Mouse (Mus musculus) MEL (cell line): Measurements from ENCODE around the gene Cd83.

Experiments used
- CTCF ChIP-seq, 3 experiments: IDR thresholded peaks in 2 of 3; conservative IDR thresholded peaks in 1 of 3; 2 replicates each; pipeline ENCODE4 v1.5.1; 2011 to 2012; ENCODE audit warnings: low read length in 3 of 3, low read depth in 2 of 3, mild to moderate bottlenecking in 2 of 3, improper control_type of control experiment in 1 of 3, inconsistent platforms in 1 of 3, mixed read lengths in 1 of 3, moderate library complexity in 1 of 3; ENCODE audit not compliant: control insufficient read depth in 1 of 3, insufficient read depth in 1 of 3, poor library complexity in 1 of 3, severe bottlenecking in 1 of 3
- POLR2A ChIP-seq, 2 experiments: IDR thresholded peaks; 2 replicates each; pipeline ENCODE4 v1.6.1; 2011 to 2012; ENCODE audit warnings: low read length in 2 of 2, mild to moderate bottlenecking in 2 of 2, control low read depth in 1 of 2, improper control_type of control experiment in 1 of 2, low read depth in 1 of 2, moderate library complexity in 1 of 2; ENCODE audit not compliant: control insufficient read depth in 1 of 2, insufficient read depth in 1 of 2, poor library complexity in 1 of 2

DNA sequence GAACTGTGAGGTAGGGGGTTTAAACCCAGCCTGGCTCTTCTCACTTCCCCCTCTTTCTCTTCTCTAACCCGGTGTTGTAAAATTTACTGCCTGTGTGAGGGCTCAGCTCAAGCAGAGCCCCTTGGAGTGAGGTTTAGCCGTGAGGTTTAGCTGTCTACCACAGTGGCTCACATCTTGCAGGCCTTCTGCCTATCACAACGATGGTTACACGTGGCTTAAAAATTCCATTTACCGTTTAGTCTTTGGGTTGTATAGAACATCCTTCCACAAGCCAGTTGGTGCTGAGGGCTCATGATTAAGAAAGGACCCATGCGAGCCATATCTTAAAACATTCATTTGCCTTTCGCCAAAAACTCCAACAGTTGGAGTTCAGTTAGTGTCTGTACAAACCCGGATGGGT is 3.5 kb downstream of the Cd83 start:
- TF ChIP-seq CTCF (IDR thresholded peaks at IDR 0.05 in 2 of 3, conservative IDR thresholded peaks at IDR 0.05 in 1 of 3; ENCODE audit: control insufficient read depth in 1 of 3, insufficient read depth in 1 of 3, low read depth in 2 of 3, low read length in 3 of 3, poor library complexity in 1 of 3, severe bottlenecking in 1 of 3): no peak
- no peak for TF ChIP-seq POLR2A (IDR thresholded peaks at IDR 0.05; ENCODE audit: control insufficient read depth in 1 of 2, insufficient read depth in 1 of 2, low read depth in 1 of 2, low read length in 2 of 2, poor library complexity in 1 of 2)
